Mouse (Mus musculus) spleen, adult 2 months (tissue): ENCODE measurements around the gene Ces1h.

ENCODE experiments used
- CTCF ChIP-seq: fragments of 200-500 bp; IDR thresholded peaks from 2 replicates; pipeline ENCODE4 v1.5.1; 2011; ENCODE audit warnings: mild to moderate bottlenecking, inconsistent platforms; ENCODE audit not compliant: insufficient read depth, insufficient read length, insufficient replicate concordance; ENCODE audit errors: extremely low read depth
- POLR2A ChIP-seq: fragments of 200-500 bp; IDR thresholded peaks from 2 replicates; pipeline ENCODE4 v1.6.1; 2011; ENCODE audit warnings: low read depth, low read length, inconsistent platforms

DNA sequence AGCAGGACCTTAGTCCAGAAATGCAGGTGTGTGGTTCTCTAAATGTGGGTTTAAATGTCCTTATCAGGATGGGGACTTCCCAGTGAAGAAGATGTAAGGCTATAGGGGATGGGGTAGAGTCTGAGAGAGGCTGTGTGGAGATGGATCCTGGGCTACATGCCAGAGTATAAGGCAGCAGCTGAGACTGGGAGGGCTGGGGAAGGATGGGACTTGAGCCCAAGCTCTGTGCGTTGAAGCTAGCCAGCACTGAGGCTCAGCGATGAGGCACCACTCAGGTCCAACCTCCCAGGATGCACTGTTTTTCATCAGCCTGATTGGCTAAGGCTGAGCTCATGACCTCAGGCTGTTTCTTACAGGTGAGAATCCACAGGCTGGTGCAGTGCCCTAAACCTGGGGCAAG is 29.3 kb upstream of the Ces1h start:
- no peak for TF ChIP-seq CTCF
- no peak for TF ChIP-seq POLR2A
